Mouse (Mus musculus) heart, embryonic 15.5 days (tissue): ENCODE measurements around the gene Dnajc1. TPM values are rescaled to one million over a fixed set of nuclear protein-coding genes. Genes with fewer than 3 reads are reported as not detected.

Experiments
- ATAC-seq: fragments of 200-750 bp; cut with Nextera tagmentation; replicated peaks from 2 replicates; pipeline ENCODE4 v1.8.0; 2017; ENCODE audit warnings: low read depth, moderate TSS enrichment; ENCODE audit not compliant: insufficient number of reproducible peaks, insufficient read depth, low FRiP score
- H3K27ac ChIP-seq: fragments of 300-500 bp; sonication (generic); 2 replicates; pipeline ENCODE4 v1.5.1; 2015; ENCODE audit warnings: mild to moderate bottlenecking, inconsistent platforms
- H3K27me3 ChIP-seq: fragments of 300-500 bp; sonication (generic); 2 replicates; pipeline ENCODE4 v1.6.1; 2015; ENCODE audit warnings: inconsistent platforms
- H3K36me3 ChIP-seq: fragments of 300-500 bp; sonication (generic); 2 replicates; pipeline ENCODE4 v1.6.1; 2015; ENCODE audit warnings: mild to moderate bottlenecking, inconsistent platforms
- H3K4me1 ChIP-seq: fragments of 300-500 bp; sonication (generic); replicated peaks from 2 replicates; pipeline ENCODE4 v1.6.1; 2015; ENCODE audit warnings: inconsistent platforms
- H3K4me2 ChIP-seq: fragments of 300-500 bp; sonication (generic); 2 replicates; pipeline ENCODE4 v1.6.1; 2015; ENCODE audit warnings: inconsistent platforms, mild to moderate bottlenecking, moderate library complexity
- H3K4me3 ChIP-seq: fragments of 300-500 bp; sonication (generic); 2 replicates; pipeline ENCODE4 v1.5.1; 2015; ENCODE audit warnings: mild to moderate bottlenecking, inconsistent platforms
- H3K9ac ChIP-seq: fragments of 300-500 bp; sonication (generic); 2 replicates; pipeline ENCODE4 v1.6.1; 2015; ENCODE audit warnings: mild to moderate bottlenecking, inconsistent platforms
- H3K9me3 ChIP-seq: fragments of 300-500 bp; sonication (generic); replicated peaks from 2 replicates; pipeline ENCODE4 v1.6.1; 2016; ENCODE audit warnings: inconsistent platforms
- WGBS: fragments of 180-500 bp; shearing (Covaris S2); methylation state at CpG from one replicate; pipeline ENCODE4 v1.1.7; 2015; ENCODE audit warnings: mixed read lengths; 5-methylcytosine and 5-hydroxymethylcytosine counted together
- polyA plus RNA-seq: library from polyadenylated mRNA; unstranded; fragments of >200 nt; fragmentation: Nextera tagmentation; extraction: Ambion mirVana; gene quantifications from 2 replicates; pipeline ENCODE4 v1.2.1, GENCODE M21; 2015

Dnajc1 gene
- polyA plus RNA-seq, 1 experiment from 2014 or later: 23.8 TPM

- Histone ChIP-seq H3K36me3 (peaks cover 44% of the 10 kb centered on the region), H3K9me3 (no peaks in the 10 kb centered on the region), H3K4me1 (no peaks in the 10 kb centered on the region), H3K4me2 (no peak overlapping the region), H3K27ac (no peak overlapping the region), H3K9ac (no peak overlapping the region), H3K27me3 (no peaks in the 10 kb centered on the region), H3K4me3 (no peak overlapping the region)
- WGBS: 80% methylated on average over 2 of the region's 2 CpGs
- ATAC-seq: no peak
These were observed 204.3 kb downstream of the Dnajc1 start for GRCm38 (mm10) chr2:18188367-18188766.

GRCm38 (mm10) chr2:18183079-18183478 lies 209.6 kb downstream of the Dnajc1 start:
- no peaks in the 10 kb centered on the region for H3K9me3 ChIP-seq
- no peaks in the 10 kb centered on the region for H3K27me3 ChIP-seq
- no peak overlapping the region for H3K9ac ChIP-seq
- peaks cover 38% of the 10 kb centered on the region for H3K36me3 ChIP-seq
- H3K27ac ChIP-seq: no peak overlapping the region
- no peak overlapping the region for H3K4me3 ChIP-seq
- H3K4me1 ChIP-seq: no peaks in the 10 kb centered on the region
- ATAC-seq: no peak
- no peak overlapping the region for H3K4me2 ChIP-seq

- H3K4me1 ChIP-seq: no peaks in the 10 kb centered on the region
- no peak overlapping the region for H3K4me3 ChIP-seq
- 84% methylated on average over 3 of the region's 3 CpGs for WGBS
- no peak for ATAC-seq
- H3K36me3 ChIP-seq: peaks cover 41% of the 10 kb centered on the region
- no peaks in the 10 kb centered on the region for H3K9me3 ChIP-seq
- no peaks in the 10 kb centered on the region for H3K27me3 ChIP-seq
- no peak overlapping the region for H3K27ac ChIP-seq
- no peak overlapping the region for H3K9ac ChIP-seq
- no peak overlapping the region for H3K4me2 ChIP-seq
These were observed 211.0 kb downstream of the Dnajc1 start for GRCm38 (mm10) chr2:18181631-18182030.

GRCm38 (mm10) chr2:18180323-18180722 lies 212.3 kb downstream of the Dnajc1 start:
- Histone ChIP-seq H3K36me3 (peaks cover 40% of the 10 kb centered on the region), H3K27me3 (no peaks in the 10 kb centered on the region), H3K4me3 (no peak overlapping the region), H3K9me3 (no peaks in the 10 kb centered on the region), H3K27ac (no peak overlapping the region), H3K4me1 (no peaks in the 10 kb centered on the region), H3K9ac (no peak overlapping the region), H3K4me2 (no peak overlapping the region)
- WGBS: 91% methylated on average over 5 of the region's 5 CpGs
- no peak for ATAC-seq

GRCm38 (mm10) chr2:18176235-18176634 lies 216.4 kb downstream of the Dnajc1 start:
- Histone ChIP-seq H3K4me3 (no peak overlapping the region), H3K36me3 (peaks cover 25% of the 10 kb centered on the region)
- WGBS: 87% methylated on average over 3 of the region's 3 CpGs

GRCm38 (mm10) chr2:18175234-18175633 lies 217.4 kb downstream of the Dnajc1 start:
- no peak for ATAC-seq
- Histone ChIP-seq H3K9ac (no peak overlapping the region), H3K4me3 (no peak overlapping the region), H3K36me3 (peaks cover 21% of the 10 kb centered on the region), H3K9me3 (no peaks in the 10 kb centered on the region), H3K27ac (no peak overlapping the region), H3K4me1 (no peaks in the 10 kb centered on the region), H3K4me2 (no peak overlapping the region), H3K27me3 (no peaks in the 10 kb centered on the region)
- 49% methylated on average over 1 of the region's 1 CpGs for WGBS

More at GRCm38 (mm10) chr2:18176235-18176634, 216.4 kb downstream of the Dnajc1 start:
- H3K9me3 ChIP-seq: no peaks in the 10 kb centered on the region
- H3K27me3 ChIP-seq: no peaks in the 10 kb centered on the region
- H3K4me2 ChIP-seq: no peak overlapping the region
- H3K4me1 ChIP-seq: no peaks in the 10 kb centered on the region
- H3K9ac ChIP-seq: no peak overlapping the region
- H3K27ac ChIP-seq: no peak overlapping the region
- no peak for ATAC-seq

GRCm38 (mm10) chr2:18169174-18169948 lies 223.3 kb downstream of the Dnajc1 start:
- no peaks in the 10 kb centered on the region for H3K9me3 ChIP-seq
- no peak overlapping the region for H3K9ac ChIP-seq
- ATAC-seq: no peak
- peaks cover 10% of the 10 kb centered on the region for H3K36me3 ChIP-seq
- WGBS: 49% methylated on average over 1 of the region's 1 CpGs
- H3K4me2 ChIP-seq: no peak overlapping the region
- no peaks in the 10 kb centered on the region for H3K4me1 ChIP-seq
- H3K27me3 ChIP-seq: no peaks in the 10 kb centered on the region
- no peak overlapping the region for H3K27ac ChIP-seq
- no peak overlapping the region for H3K4me3 ChIP-seq

- Histone ChIP-seq H3K36me3 (peaks cover 26% of the 10 kb centered on the region), H3K9me3 (no peaks in the 10 kb centered on the region), H3K4me1 (no peaks in the 10 kb centered on the region), H3K4me3 (no peak overlapping the region), H3K27me3 (no peaks in the 10 kb centered on the region), H3K9ac (no peak overlapping the region), H3K27ac (no peak overlapping the region), H3K4me2 (no peak overlapping the region)
- ATAC-seq: no peak
- 90% methylated on average over 2 of the region's 2 CpGs for WGBS
These were observed 227.1 kb downstream of the Dnajc1 start for GRCm38 (mm10) chr2:18165511-18165910.

- peaks cover 25% of the 10 kb centered on the region for H3K36me3 ChIP-seq
- H3K4me3 ChIP-seq: no peak overlapping the region
- no peak overlapping the region for H3K9ac ChIP-seq
- no peak overlapping the region for H3K4me2 ChIP-seq
- H3K9me3 ChIP-seq: no peaks in the 10 kb centered on the region
- no peaks in the 10 kb centered on the region for H3K4me1 ChIP-seq
- 92% methylated on average over 5 of the region's 5 CpGs for WGBS
- H3K27ac ChIP-seq: no peak overlapping the region
- H3K27me3 ChIP-seq: no peaks in the 10 kb centered on the region
- ATAC-seq: no peak
These were observed 231.6 kb downstream of the Dnajc1 start for GRCm38 (mm10) chr2:18160992-18161391.

- 73% methylated on average over 3 of the region's 3 CpGs for WGBS
- no peak overlapping the region for H3K9ac ChIP-seq
- ATAC-seq: no peak
- H3K36me3 ChIP-seq: peaks cover 34% of the 10 kb centered on the region
- H3K9me3 ChIP-seq: no peaks in the 10 kb centered on the region
- H3K4me1 ChIP-seq: no peaks in the 10 kb centered on the region
- H3K27ac ChIP-seq: no peak overlapping the region
- no peak overlapping the region for H3K4me3 ChIP-seq
- H3K4me2 ChIP-seq: no peak overlapping the region
- H3K27me3 ChIP-seq: no peaks in the 10 kb centered on the region
These were observed 233.2 kb downstream of the Dnajc1 start for GRCm38 (mm10) chr2:18159426-18159825.

- no peaks in the 10 kb centered on the region for H3K4me1 ChIP-seq
- H3K27ac ChIP-seq: no peak overlapping the region
- no peak overlapping the region for H3K4me2 ChIP-seq
- ATAC-seq: no peak
- H3K27me3 ChIP-seq: no peaks in the 10 kb centered on the region
- WGBS: 79% methylated on average over 3 of the region's 3 CpGs
- no peak overlapping the region for H3K4me3 ChIP-seq
- H3K9me3 ChIP-seq: no peaks in the 10 kb centered on the region
- H3K9ac ChIP-seq: no peak overlapping the region
- peaks cover 22% of the 10 kb centered on the region for H3K36me3 ChIP-seq
These were observed 236.5 kb downstream of the Dnajc1 start for GRCm38 (mm10) chr2:18156131-18156530.
